Mouse (Mus musculus) spleen, adult 2 months (tissue): ENCODE results near the gene Gm10392.

ENCODE experiments used
- CTCF ChIP-seq: fragments of 200-500 bp; IDR thresholded peaks from 2 replicates; pipeline ENCODE4 v1.5.1; 2011; ENCODE audit warnings: mild to moderate bottlenecking, inconsistent platforms; ENCODE audit not compliant: insufficient read depth, insufficient read length, insufficient replicate concordance; ENCODE audit errors: extremely low read depth
- POLR2A ChIP-seq: fragments of 200-500 bp; IDR thresholded peaks from 2 replicates; pipeline ENCODE4 v1.6.1; 2011; ENCODE audit warnings: low read depth, low read length, inconsistent platforms

- TF ChIP-seq CTCF: peak; percentile 95
- TF ChIP-seq POLR2A: no peak
Observed at GRCm38 (mm10) chr11:77508068-77509021, 10.7 kb downstream of the Gm10392 start.
